Mouse (Mus musculus) embryonic facial prominence, embryonic 14.5 days (tissue): ENCODE data around the gene Tmem132a. TPM values are rescaled to one million over a fixed set of nuclear protein-coding genes. Genes with fewer than 3 reads are reported as not detected.

Source experiments
- polyA plus RNA-seq: library from polyadenylated mRNA; unstranded; fragments of >200 nt; fragmentation: Nextera tagmentation; extraction: Ambion mirVana; gene quantifications from 2 replicates; pipeline ENCODE4 v1.2.1, GENCODE M21; 2014

Tmem132a gene
- polyA plus RNA-seq, 1 experiment from 2014 or later: 58.5 TPM

Other genes starting within 250 kb of the Tmem132a start
- 1.5 and 1.8 TPM in 2 replicates for gene Vwce, start 235.7 kb downstream of the Tmem132a start, polyA plus RNA-seq
- 0.14 TPM in 1 of 2 replicates, not detected in the other for gene Pga5, start 191.9 kb downstream of the Tmem132a start, polyA plus RNA-seq
- 34.8 and 35.9 TPM in 2 replicates for gene Vps37c, start 181.2 kb downstream of the Tmem132a start, polyA plus RNA-seq
- 0.58 and 0.78 TPM in 2 replicates for gene Cd5, start 130.9 kb downstream of the Tmem132a start, polyA plus RNA-seq
- 0.07 TPM in 1 of 2 replicates, not detected in the other for gene Cd6, start 39.9 kb downstream of the Tmem132a start, polyA plus RNA-seq
- 0.84 and 1.3 TPM in 2 replicates for gene Slc15a3, start 30.2 kb downstream of the Tmem132a start, polyA plus RNA-seq
- gene Tmem109, start 12.1 kb upstream of the Tmem132a start, polyA plus RNA-seq: 131 and 137 TPM in 2 replicates
- gene Prpf19, start 25.3 kb upstream of the Tmem132a start, polyA plus RNA-seq: 41.9 and 46.1 TPM in 2 replicates
- 0.17 TPM in 1 of 2 replicates, not detected in the other for gene Zp1, start 50.7 kb upstream of the Tmem132a start, polyA plus RNA-seq
- 0.08 and 0.20 TPM in 2 replicates for gene Ptgdr2, start 67.2 kb upstream of the Tmem132a start, polyA plus RNA-seq
- gene Ccdc86, start 79.3 kb upstream of the Tmem132a start, polyA plus RNA-seq: 22.4 and 25.2 TPM in 2 replicates
- 0.53 and 0.89 TPM in 2 replicates for gene Ms4a10, start 104.7 kb upstream of the Tmem132a start, polyA plus RNA-seq
- not detected in 2 replicates for gene Ms4a15, start 123.3 kb upstream of the Tmem132a start, polyA plus RNA-seq
- gene Ms4a18, start 148.1 kb upstream of the Tmem132a start, polyA plus RNA-seq: not detected in 2 replicates
- gene Ms4a8a, start 211.2 kb upstream of the Tmem132a start, polyA plus RNA-seq: not detected in 2 replicates